Mouse (Mus musculus) liver, embryonic 14.5 days (tissue): ENCODE measurements around the gene Rufy3. TPM values are rescaled to one million over a fixed set of nuclear protein-coding genes. Genes with fewer than 3 reads are reported as not detected.

Source experiments
- ATAC-seq: fragments of 200-750 bp; cut with Nextera tagmentation; 2 replicates; pipeline ENCODE4 v1.8.0; 2017; ENCODE audit warnings: moderate number of reproducible peaks, mild to moderate bottlenecking, moderate library complexity; ENCODE audit not compliant: insufficient read depth
- DNase-seq, 3 experiments: peaks; one replicate each; pipeline ENCODE4 v3.0.0-alpha.2; 2012 to 2013; ENCODE audit warnings: low read depth in 3 of 3, low spot score in 3 of 3
- H3K27ac ChIP-seq: fragments of 300-500 bp; sonication (generic); 2 replicates; pipeline ENCODE4 v1.5.1; 2014; ENCODE audit warnings: moderate library complexity, mild to moderate bottlenecking, control low read depth, inconsistent platforms
- H3K27me3 ChIP-seq: fragments of 300-500 bp; sonication (generic); 2 replicates; pipeline ENCODE4 v1.6.1; 2014; ENCODE audit warnings: mild to moderate bottlenecking, low read length, moderate library complexity; ENCODE audit not compliant: control insufficient read depth, insufficient read depth
- H3K36me3 ChIP-seq: fragments of 300-500 bp; sonication (generic); replicated peaks from 2 replicates; pipeline ENCODE4 v1.6.1; 2014; ENCODE audit warnings: low read depth; ENCODE audit not compliant: control insufficient read depth, insufficient read depth
- H3K4me1 ChIP-seq, 2 experiments: fragments of 200-500 bp in 1 of 2; fragments of 300-500 bp in 1 of 2; sonication (generic) in 1 of 2; replicated peaks; 2 replicates each; pipeline ENCODE4 v1.6.1; 2012 to 2014; ENCODE audit warnings: antibody characterized with exemption in 1 of 2, inconsistent platforms in 1 of 2, low read length in 1 of 2; ENCODE audit not compliant: control insufficient read depth in 2 of 2, insufficient read depth in 2 of 2
- H3K4me2 ChIP-seq: fragments of 300-500 bp; sonication (generic); 2 replicates; pipeline ENCODE4 v1.6.1; 2014; ENCODE audit warnings: low read depth, mild to moderate bottlenecking, control low read depth, moderate library complexity
- H3K4me3 ChIP-seq, 2 experiments: fragments of 200-500 bp in 1 of 2; fragments of 300-500 bp in 1 of 2; sonication (generic) in 1 of 2; 2 replicates each; pipeline ENCODE4 v1.5.1; 2012 to 2014; ENCODE audit warnings: low read depth in 2 of 2, low read length in 2 of 2, mild to moderate bottlenecking in 2 of 2, control low read depth in 1 of 2, inconsistent platforms in 1 of 2, moderate library complexity in 1 of 2; ENCODE audit not compliant: insufficient read depth in 1 of 2
- H3K9ac ChIP-seq: fragments of 300-500 bp; sonication (generic); replicated peaks from 2 replicates; pipeline ENCODE4 v1.6.1; 2014; ENCODE audit warnings: mild to moderate bottlenecking, control low read depth, moderate library complexity
- H3K9me3 ChIP-seq: fragments of 300-500 bp; sonication (generic); 2 replicates; pipeline ENCODE4 v1.6.1; 2016; ENCODE audit warnings: low read length, mixed read lengths; ENCODE audit not compliant: control insufficient read depth
- CTCF ChIP-seq: IDR thresholded peaks from 2 replicates; pipeline ENCODE4 v1.5.1; 2016; ENCODE audit warnings: antibody characterized with exemption, low read depth, control low read depth
- EP300 ChIP-seq: IDR thresholded peaks from 2 replicates; pipeline ENCODE4 v1.6.1; 2016; ENCODE audit warnings: antibody characterized with exemption, low read depth
- WGBS: fragments of 180-500 bp; shearing (Covaris S2); extraction: QIAGEN DNeasy Blood & Tissue Kit; methylation state at CpG from one replicate; pipeline ENCODE4 v1.1.7; 2014; ENCODE audit not compliant: insufficient replicate concordance; 5-methylcytosine and 5-hydroxymethylcytosine counted together
- polyA plus RNA-seq, 2 experiments: library from polyadenylated mRNA; depleted of rRNA in 1 of 2; stranded (reverse) in 1 of 2; unstranded in 1 of 2; fragments of >200 nt; fragmentation: Nextera tagmentation in 1 of 2; extraction: Ambion mirVana in 1 of 2; gene quantifications; 2 replicates each; pipeline versions ENCODE4 v1.2.1 to v1.2.3; 2012 to 2014

The Rufy3 gene
- polyA plus RNA-seq, 2 experiments, result 3.5 to 4.1 TPM

GRCm38 (mm10) chr5:88554086-88554886, 10.6 kb upstream of the Rufy3 start, which contains the start of gene Utp3:
TSS of gene Utp3 (plus strand) at chr5:88554462.
- peak; percentile 95 for TF ChIP-seq CTCF
- TF ChIP-seq EP300, result peak; percentile 61
- DNase-seq, result peak; percentile 97 to 98 (median 97)
- H3K9me3 ChIP-seq, result no peaks in the 10 kb centered on the region
- peak; percentile 93 for ATAC-seq
- no peaks in the 10 kb centered on the region for H3K27me3 ChIP-seq
- H3K36me3 ChIP-seq, result no peaks in the 10 kb centered on the region
- H3K27ac ChIP-seq, result peak within 1 kb of the TSS; percentile 60
- H3K4me3 ChIP-seq, result peak within 1 kb of the TSS; percentile 85 to 99
- peak within 1 kb of the TSS; percentile 81 for H3K4me2 ChIP-seq
- peak within 1 kb of the TSS; percentile 82 for H3K9ac ChIP-seq
- under 1% methylated on average over 76 of the region's 76 CpGs for WGBS
- peaks cover 9 to 18% of the 10 kb centered on the region in 2 experiments for H3K4me1 ChIP-seq

- Histone ChIP-seq H3K9me3 (no peaks in the 10 kb centered on the region), H3K4me2 (no peak overlapping the region), H3K27ac (no peak overlapping the region), H3K9ac (no peak overlapping the region), H3K27me3 (no peaks in the 10 kb centered on the region; the same call in 1 of the 2 replicates), H3K36me3 (no peaks in the 10 kb centered on the region), H3K4me1 (peaks cover 9 to 17% of the 10 kb centered on the region in 2 experiments), H3K4me3 (no peak overlapping the region)
- TF ChIP-seq EP300 (no peak), CTCF (no peak)
- 23% methylated on average over 1 of the region's 1 CpGs for WGBS
- ATAC-seq, result no peak
- DNase-seq, result no peak
Observed at GRCm38 (mm10) chr5:88558991-88559390, 5.8 kb upstream of the Rufy3 start.

- no peak for TF ChIP-seq EP300
- no peak for TF ChIP-seq CTCF
- WGBS, result 64% methylated on average over 9 of the region's 9 CpGs
- no peak for DNase-seq
Observed at GRCm38 (mm10) chr5:88561080-88561814, 3.6 kb upstream of the Rufy3 start.

GRCm38 (mm10) chr5:88562863-88563780, 1.7 kb upstream of the Rufy3 start:
- H3K4me2 ChIP-seq, result no peak overlapping the region; the same call in 1 of the 2 replicates
- no peak for ATAC-seq
- H3K4me1 ChIP-seq, result peaks cover 6 to 12% of the 10 kb centered on the region in 2 experiments
- no peaks in the 10 kb centered on the region for H3K9me3 ChIP-seq
- H3K9ac ChIP-seq, result no peak overlapping the region
- TF ChIP-seq CTCF (no peak), EP300 (no peak)
- no peak overlapping the region for H3K4me3 ChIP-seq
- H3K27ac ChIP-seq, result no peak overlapping the region
- 60% methylated on average over 8 of the region's 8 CpGs for WGBS
- H3K27me3 ChIP-seq, result peaks cover 5% of the 10 kb centered on the region; the same call in 1 of the 2 replicates
- H3K36me3 ChIP-seq, result no peaks in the 10 kb centered on the region
- DNase-seq, result no peak

More at GRCm38 (mm10) chr5:88561080-88561814, 3.6 kb upstream of the Rufy3 start:
- Histone ChIP-seq H3K4me2 (no peak overlapping the region), H3K4me1 (peaks cover 3 to 11% of the 10 kb centered on the region in 2 experiments), H3K9me3 (no peaks in the 10 kb centered on the region), H3K36me3 (no peaks in the 10 kb centered on the region), H3K27ac (no peak overlapping the region), H3K27me3 (peaks cover 5% of the 10 kb centered on the region; the same call in 1 of the 2 replicates), H3K9ac (no peak overlapping the region), H3K4me3 (no peak overlapping the region)
- no peak for ATAC-seq
